Mouse (Mus musculus) thymus, adult 2 months (tissue): ENCODE results near the gene Guca2a.

Source experiments
- CTCF ChIP-seq: fragments of 200-500 bp; IDR thresholded peaks from 2 replicates; pipeline ENCODE4 v1.5.1; 2012; ENCODE audit warnings: mild to moderate bottlenecking, control low read depth, low read length, moderate library complexity, borderline replicate concordance; ENCODE audit not compliant: control insufficient read depth, poor library complexity, insufficient read depth; ENCODE audit errors: extremely low read depth
- POLR2A ChIP-seq: fragments of 200-500 bp; IDR thresholded peaks from 2 replicates; pipeline ENCODE4 v1.6.1; 2012; ENCODE audit warnings: mild to moderate bottlenecking, low read length, control low read depth, moderate library complexity; ENCODE audit not compliant: control insufficient read depth, poor library complexity, insufficient read depth; ENCODE audit errors: extremely low read depth

GRCm38 (mm10) chr4:119614078-119614477 is 23.4 kb upstream of the Guca2a start:
- TF ChIP-seq CTCF (no peak), POLR2A (no peak)
